Mouse (Mus musculus) heart, postnatal 0 days (tissue): ENCODE measurements around the gene Slc44a1.

Source experiments
- CTCF ChIP-seq: IDR thresholded peaks from 2 replicates; pipeline ENCODE4 v1.5.1; 2016; ENCODE audit warnings: antibody characterized with exemption, control low read depth, low read depth
- EP300 ChIP-seq: IDR thresholded peaks from 2 replicates; pipeline ENCODE4 v1.6.1; 2016; ENCODE audit warnings: antibody characterized with exemption, low read depth

DNA sequence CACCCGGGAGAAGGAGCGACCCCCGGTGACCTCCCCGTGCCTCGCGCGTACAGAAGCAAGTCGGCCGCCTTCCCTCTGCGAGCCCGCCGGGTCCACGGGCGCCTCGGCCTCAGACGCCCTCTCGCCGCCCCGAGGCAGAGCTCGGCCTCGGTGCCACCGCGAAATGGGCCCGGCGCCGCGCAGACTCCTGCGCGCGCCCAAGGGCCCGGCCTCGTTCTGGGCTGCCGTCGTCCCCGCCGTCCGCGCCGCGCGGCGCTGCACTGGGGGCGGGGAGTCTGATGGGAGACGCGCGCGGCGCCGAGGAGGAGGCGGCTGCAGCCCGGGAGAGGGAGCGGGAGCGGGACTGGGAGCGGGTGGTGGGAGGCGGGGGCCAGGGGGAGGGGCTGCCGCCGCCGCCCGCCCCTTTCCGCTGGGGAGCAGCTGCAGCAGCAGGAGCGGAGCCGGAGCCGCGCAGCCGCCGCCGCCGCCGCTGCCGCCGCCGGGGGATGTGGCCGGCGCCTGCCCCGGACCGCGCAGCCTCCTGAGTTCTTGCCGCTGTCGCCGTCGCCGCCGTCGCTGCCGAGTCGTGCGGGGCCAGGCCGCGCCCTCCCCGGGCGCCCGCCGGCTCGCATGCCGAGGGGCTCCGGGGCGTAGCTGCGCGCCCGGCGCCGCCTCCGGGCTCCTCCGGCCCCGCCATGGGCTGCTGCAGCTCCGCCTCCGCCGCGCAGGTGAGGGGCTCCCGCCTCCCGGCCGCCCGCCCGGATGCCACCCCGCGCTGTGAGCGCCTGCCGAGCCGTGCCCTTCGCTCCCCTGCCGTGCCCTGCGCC lies at the start of gene Slc44a1:
- TF ChIP-seq CTCF (no peak), EP300 (no peak)
